Mouse (Mus musculus) megakaryocyte, embryonic 14.5 days (primary cell): ENCODE results near the gene Hist1h2bh. TPM values are rescaled to one million over a fixed set of nuclear protein-coding genes. Genes with fewer than 3 reads are reported as not detected.
A peak's percentile ranks its signal among the peaks of the same experiment; 100 is the strongest.

ENCODE experiments used
- H3K27me3 ChIP-seq: replicated peaks from 2 replicates; pipeline ENCODE3; 2012; ENCODE audit warnings: inconsistent platforms
- H3K36me3 ChIP-seq: replicated peaks from 2 replicates; pipeline ENCODE3; 2012; ENCODE audit warnings: low read length, inconsistent platforms, mixed read lengths
- H3K4me1 ChIP-seq: 2 replicates; pipeline ENCODE4 v1.6.1; 2012; ENCODE audit warnings: inconsistent platforms
- H3K4me3 ChIP-seq: replicated peaks from 2 replicates; pipeline ENCODE3; 2012; ENCODE audit warnings: moderate library complexity, mild to moderate bottlenecking, inconsistent platforms
- H3K9me3 ChIP-seq: 2 replicates; pipeline ENCODE4 v1.6.1; 2012; ENCODE audit warnings: inconsistent platforms
- FLI1 ChIP-seq: IDR thresholded peaks from 2 replicates; pipeline ENCODE4 v1.6.1; 2012; ENCODE audit warnings: low read length, inconsistent platforms, mixed read lengths
- GATA1 ChIP-seq: IDR thresholded peaks from 3 replicates; pipeline ENCODE4 v1.6.1; 2012; ENCODE audit warnings: mixed read lengths, low read length, inconsistent platforms, borderline replicate concordance
- polyA plus RNA-seq: library from polyadenylated mRNA; stranded (reverse); fragments of >175 nt; gene quantifications from 2 replicates; pipeline ENCODE4 v1.2.3, GENCODE M21; 2012; ENCODE audit warnings: low replicate concordance; ENCODE audit not compliant: insufficient read depth

Gene Hist1h2bh
- polyA plus RNA-seq, 1 experiment: 1.4 TPM

DNA sequence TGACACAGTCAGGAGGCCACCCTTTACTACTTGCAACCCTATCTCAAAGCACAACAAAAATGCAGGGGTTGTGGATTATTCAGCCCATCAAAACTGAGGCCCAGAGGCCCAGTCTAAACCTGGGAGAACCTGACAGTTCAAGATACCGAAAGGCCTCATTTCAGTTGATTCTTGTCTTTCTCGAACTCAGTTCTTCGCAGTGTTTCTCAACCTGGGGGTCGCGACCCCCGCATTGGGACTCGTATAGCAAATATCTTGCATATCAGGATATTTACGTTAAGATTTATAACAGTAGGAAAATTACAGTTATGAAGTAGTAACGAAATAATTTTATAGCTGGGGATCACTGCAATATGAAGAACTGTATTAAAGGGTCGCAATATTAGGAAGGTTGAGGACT is 17.3 kb downstream of the Hist1h2bh start:
- H3K4me1 ChIP-seq: peaks cover 64% of the 10 kb centered on the region
- H3K27me3 ChIP-seq: no peaks in the 10 kb centered on the region
- H3K36me3 ChIP-seq: no peaks in the 10 kb centered on the region
- no peaks in the 10 kb centered on the region for H3K9me3 ChIP-seq
- TF ChIP-seq GATA1 (no peak), FLI1 (no peak)
- H3K4me3 ChIP-seq: peak overlapping the region; percentile 88

DNA sequence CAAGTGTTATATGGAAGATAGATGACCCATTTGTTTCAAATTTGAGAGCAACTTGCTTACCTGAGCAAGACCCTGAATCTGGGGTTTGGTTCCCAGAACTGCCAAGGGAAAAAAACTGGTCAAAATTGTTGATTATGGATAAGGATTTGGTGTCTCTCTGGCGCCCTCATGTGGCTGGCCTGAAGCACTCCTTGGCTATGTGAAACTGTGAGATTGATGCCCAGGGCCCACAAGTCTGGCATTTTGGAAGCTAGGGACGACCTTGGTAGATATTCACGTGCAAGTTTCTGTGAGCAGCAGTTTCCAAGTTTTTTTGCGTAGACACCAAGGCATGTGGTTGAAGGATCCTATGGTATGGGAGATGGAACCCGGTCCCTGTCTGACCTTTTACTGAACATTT is 18.5 kb downstream of the Hist1h2bh start:
- Histone ChIP-seq H3K9me3 (no peaks in the 10 kb centered on the region), H3K36me3 (no peaks in the 10 kb centered on the region), H3K4me3 (peak overlapping the region; percentile 8), H3K27me3 (no peaks in the 10 kb centered on the region), H3K4me1 (peaks cover 71% of the 10 kb centered on the region)
- no peak for TF ChIP-seq FLI1
- TF ChIP-seq GATA1: no peak

DNA sequence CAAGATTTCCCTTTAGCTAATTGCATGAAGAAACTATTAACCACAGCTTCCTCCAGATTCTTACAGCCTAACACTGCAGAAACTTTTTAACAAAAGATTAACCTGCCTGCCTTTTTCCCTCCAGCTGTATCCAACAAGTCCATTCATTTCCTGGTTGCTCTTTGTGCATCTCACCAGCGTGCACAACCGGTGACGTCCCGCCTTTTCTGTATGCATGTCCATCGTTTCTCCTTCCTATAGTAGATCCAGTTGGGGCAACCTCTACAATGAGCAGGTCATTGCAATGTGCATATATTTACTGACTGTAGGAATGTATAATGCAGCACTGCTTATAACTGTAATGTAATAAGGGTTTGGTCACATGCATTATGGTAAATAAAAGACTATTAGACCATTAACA is 19.2 kb downstream of the Hist1h2bh start:
- TF ChIP-seq FLI1: no peak
- TF ChIP-seq GATA1: no peak
- peak overlapping the region; percentile 35 for H3K4me3 ChIP-seq
- no peaks in the 10 kb centered on the region for H3K36me3 ChIP-seq
- H3K27me3 ChIP-seq: no peaks in the 10 kb centered on the region
- no peaks in the 10 kb centered on the region for H3K9me3 ChIP-seq
- H3K4me1 ChIP-seq: peaks cover 71% of the 10 kb centered on the region

DNA sequence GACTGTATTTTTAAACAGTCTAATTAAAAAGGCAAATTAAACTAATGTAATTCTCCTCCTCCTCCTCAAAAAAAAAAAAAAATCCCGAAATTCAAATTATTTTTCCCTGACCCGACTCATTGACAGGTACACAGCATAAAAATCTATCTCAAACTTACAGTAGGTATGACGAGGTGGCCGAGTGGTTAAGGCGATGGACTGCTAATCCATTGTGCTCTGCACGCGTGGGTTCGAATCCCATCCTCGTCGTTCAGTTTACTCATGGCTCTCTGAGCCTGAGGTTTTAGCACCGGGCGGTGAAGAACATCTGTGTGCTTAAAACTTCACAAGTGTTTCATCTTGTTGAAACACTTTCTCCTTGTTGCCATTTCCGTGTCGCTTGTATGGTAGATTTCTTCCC is 21.5 kb downstream of the Hist1h2bh start:
- H3K9me3 ChIP-seq: no peaks in the 10 kb centered on the region
- peaks cover 60% of the 10 kb centered on the region for H3K4me1 ChIP-seq
- H3K36me3 ChIP-seq: no peaks in the 10 kb centered on the region
- no peaks in the 10 kb centered on the region for H3K27me3 ChIP-seq
- no peak for TF ChIP-seq GATA1
- TF ChIP-seq FLI1: no peak
- peak overlapping the region; percentile 80 for H3K4me3 ChIP-seq

DNA sequence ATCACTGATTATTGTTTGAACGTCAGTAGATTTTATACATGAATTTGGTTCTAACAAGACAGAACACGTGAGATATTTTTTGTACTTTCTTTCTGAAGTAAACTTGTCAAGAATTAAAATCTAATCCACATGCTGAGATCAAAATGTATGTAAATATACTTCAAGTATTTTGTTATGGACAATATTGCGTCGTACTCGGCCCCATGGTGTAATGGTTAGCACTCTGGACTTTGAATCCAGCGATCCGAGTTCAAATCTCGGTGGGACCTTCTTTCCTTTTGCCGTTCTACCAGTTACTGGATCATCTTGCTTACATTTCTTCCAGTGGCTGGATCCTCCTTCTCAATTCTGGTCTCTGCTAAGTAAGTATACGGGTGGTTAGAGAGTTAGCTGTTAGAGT is 23.8 kb downstream of the Hist1h2bh start:
- peak overlapping the region; percentile 89 for H3K4me3 ChIP-seq
- H3K9me3 ChIP-seq: no peaks in the 10 kb centered on the region
- no peaks in the 10 kb centered on the region for H3K27me3 ChIP-seq
- TF ChIP-seq GATA1 (no peak), FLI1 (no peak)
- no peaks in the 10 kb centered on the region for H3K36me3 ChIP-seq
- H3K4me1 ChIP-seq: peaks cover 52% of the 10 kb centered on the region

DNA sequence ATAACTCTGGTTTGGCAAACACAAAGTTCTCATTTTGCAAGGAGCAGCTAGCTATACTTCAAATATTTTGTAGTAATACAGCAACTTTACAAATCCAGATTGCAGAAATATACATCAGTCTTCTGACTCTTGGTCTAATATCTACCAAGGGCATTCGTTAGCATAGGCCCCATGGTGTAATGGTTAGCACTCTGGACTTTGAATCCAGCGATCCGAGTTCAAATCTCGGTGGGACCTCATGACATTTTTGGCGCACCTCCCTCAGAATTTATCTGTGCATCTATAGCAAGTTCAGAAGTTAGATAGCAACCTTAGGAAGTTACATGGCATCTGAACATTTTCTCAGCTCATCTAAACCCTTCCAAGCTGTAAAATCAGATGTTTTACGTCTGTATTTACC is 24.3 kb downstream of the Hist1h2bh start:
- Histone ChIP-seq H3K4me3 (peak overlapping the region; percentile 89), H3K36me3 (no peaks in the 10 kb centered on the region), H3K27me3 (no peaks in the 10 kb centered on the region), H3K9me3 (no peaks in the 10 kb centered on the region), H3K4me1 (peaks cover 47% of the 10 kb centered on the region)
- TF ChIP-seq GATA1 (no peak; the same call in 2 of the 3 replicates), FLI1 (no peak)

DNA sequence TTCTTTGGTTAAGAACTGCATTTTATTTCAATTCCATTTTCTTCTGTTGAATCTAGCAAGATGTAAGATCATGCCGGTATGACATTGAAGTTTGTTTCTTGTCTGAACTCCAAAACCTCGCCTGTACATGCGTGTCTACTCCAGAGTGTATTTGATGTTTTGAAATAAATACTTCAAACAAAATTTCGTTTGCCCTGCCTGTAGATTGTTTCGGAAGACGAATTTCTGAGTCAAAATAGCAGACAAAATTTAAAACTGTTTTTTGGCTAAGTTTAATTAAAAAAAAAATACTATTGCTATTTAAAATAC is 24.9 kb downstream of the Hist1h2bh start:
- peaks cover 42% of the 10 kb centered on the region for H3K4me1 ChIP-seq
- TF ChIP-seq FLI1 (no peak), GATA1 (no peak)
- H3K36me3 ChIP-seq: no peaks in the 10 kb centered on the region
- no peaks in the 10 kb centered on the region for H3K9me3 ChIP-seq
- H3K27me3 ChIP-seq: no peaks in the 10 kb centered on the region
- peak overlapping the region; percentile 89 for H3K4me3 ChIP-seq

DNA sequence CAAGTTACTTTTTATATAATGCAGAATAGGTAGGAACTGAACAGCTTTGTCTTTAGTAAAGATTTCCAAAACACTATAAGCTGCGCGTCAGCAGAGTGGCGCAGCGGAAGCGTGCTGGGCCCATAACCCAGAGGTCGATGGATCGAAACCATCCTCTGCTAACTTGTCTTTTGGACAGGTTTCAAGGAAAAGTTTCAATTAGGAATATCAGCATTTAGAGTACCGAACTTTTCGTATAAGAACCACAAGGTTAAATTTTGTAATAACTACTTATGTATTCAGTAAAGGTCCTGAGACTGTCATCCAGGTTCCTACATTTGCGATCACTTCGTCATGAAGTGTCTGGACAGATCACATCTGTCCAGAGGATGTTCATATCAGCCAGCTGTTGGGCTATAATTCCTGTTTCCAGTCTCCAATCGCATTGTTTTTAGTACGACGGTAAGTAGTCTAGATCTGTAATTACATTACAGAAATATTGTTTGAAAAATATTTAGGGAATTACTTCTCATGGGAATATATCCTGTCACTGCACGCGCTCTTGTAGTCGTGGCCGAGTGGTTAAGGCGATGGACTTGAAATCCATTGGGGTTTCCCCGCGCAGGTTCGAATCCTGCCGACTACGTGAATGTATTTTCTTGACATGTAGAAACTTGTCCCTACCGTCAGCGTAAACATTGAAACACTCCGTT is 25.4 kb downstream of the Hist1h2bh start:
- Histone ChIP-seq H3K4me1 (peaks cover 41% of the 10 kb centered on the region), H3K36me3 (no peaks in the 10 kb centered on the region), H3K9me3 (no peaks in the 10 kb centered on the region), H3K27me3 (no peaks in the 10 kb centered on the region), H3K4me3 (peak overlapping the region; percentile 89)
- TF ChIP-seq GATA1 (no peak), FLI1 (no peak)

DNA sequence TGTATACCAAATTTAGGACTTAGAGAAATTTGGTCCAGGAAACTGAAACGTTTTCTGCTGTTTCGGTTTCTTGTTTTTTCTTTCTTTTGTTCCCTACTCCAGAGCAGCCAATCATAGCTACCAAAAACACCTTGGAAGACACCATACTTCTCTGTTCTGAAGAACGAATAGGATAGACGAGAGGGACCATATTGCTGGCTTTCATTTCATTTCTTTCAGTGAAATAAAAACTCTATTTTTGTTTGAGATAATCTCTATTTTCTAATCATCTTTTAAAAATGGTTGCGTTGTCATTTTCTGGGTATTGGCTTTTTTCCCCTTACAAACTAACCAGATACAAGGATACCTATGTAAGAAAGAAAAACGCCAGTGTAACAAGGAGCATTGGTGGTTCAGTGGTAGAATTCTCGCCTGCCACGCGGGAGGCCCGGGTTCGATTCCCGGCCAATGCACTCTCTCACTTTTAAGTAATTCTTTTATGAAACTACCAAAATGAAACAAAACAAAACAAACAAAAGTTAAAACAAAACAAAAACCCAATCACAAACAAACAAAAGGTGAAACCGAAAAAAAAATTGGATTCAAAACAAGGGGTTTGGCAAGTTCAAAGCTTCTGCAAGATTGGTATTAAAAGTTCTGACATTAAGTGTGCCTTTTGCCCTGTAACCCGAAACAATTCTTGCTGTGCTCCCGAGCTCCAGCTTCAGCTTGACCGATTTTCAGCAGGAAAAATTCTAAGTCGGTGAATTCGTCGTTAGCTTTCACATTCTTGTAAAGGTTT is 26.2 kb downstream of the Hist1h2bh start:
- H3K4me3 ChIP-seq: peak overlapping the region; percentile 89
- TF ChIP-seq GATA1: no peak
- TF ChIP-seq FLI1: no peak
- H3K27me3 ChIP-seq: no peaks in the 10 kb centered on the region
- H3K4me1 ChIP-seq: peaks cover 34% of the 10 kb centered on the region
- H3K9me3 ChIP-seq: no peaks in the 10 kb centered on the region
- no peaks in the 10 kb centered on the region for H3K36me3 ChIP-seq
